Mouse (Mus musculus) ovary, adult 18-20 months (tissue): ENCODE measurements at regions not wholly inside any gene's neighbourhood (a gene's known extent, or its start where the extent isn't known, plus 50 kb on each side); places are given as distances from the start of the nearest gene placed in this dataset.
A peak's percentile ranks its signal among the peaks of the same experiment; 100 is the strongest.
"Not testable (repeated sequence)": the region's sequence is repeated elsewhere in the genome, so short reads cannot be mapped to it uniquely, and the experiment has no call there.

Experiments used
- DNase-seq: peaks from one replicate; pipeline ENCODE4 v3.0.0; 2022; ENCODE audit warnings: low spot score, mixed read lengths

DNA sequence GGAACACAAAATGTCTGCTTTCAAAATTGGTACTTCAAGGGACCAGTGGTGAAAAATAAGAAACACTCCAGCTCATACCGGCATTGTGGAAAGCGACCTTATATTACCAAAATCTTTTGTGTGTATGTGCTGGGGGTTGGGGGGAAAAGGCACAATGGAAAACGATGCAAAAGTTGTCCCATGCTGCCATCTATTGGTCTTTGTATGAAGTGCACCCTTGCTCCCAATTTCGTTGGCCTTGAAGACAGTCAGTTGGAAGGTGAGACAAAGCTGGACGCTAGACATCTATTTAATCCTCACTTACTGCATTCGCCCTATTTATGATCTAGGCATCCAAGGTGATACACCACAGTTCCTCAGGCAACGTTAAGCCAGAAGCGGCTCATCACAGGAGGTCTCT is 186.6 kb downstream of the BC048507 start:
- DNase-seq, result not testable (repeated sequence)

DNA sequence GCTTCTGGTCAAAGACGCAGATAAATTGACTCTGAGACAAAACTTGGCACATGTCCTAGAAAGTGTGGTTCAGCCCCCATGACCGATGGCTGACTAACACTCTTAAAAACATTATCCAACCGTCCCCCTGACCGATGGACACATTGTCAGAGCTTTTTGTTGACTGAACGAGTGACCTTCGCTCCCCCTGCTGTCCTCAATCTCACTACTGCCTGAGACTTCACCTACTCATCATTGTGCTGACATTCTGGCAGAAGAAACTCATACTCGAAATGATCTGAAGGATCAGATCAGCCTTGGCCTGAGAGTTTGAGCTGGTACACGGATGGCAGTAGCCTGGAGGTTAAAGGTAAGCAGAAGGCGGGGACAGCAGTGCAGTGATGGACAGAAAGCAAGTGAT is 230.2 kb downstream of the BC048507 start:
- peak; percentile 6 for DNase-seq

- DNase-seq, result not testable (repeated sequence)
Measured at GRCm38 (mm10) chr13:68116786-68117185, 253.7 kb downstream of the BC048507 start.
